Mouse (Mus musculus) intestine, embryonic 14.5 days (tissue): ENCODE measurements around the gene Tom1l2. TPM values are rescaled to one million over a fixed set of nuclear protein-coding genes. Genes with fewer than 3 reads are reported as not detected.
A peak's percentile ranks its signal among the peaks of the same experiment; 100 is the strongest.

Experiments used
- ATAC-seq: fragments of 200-750 bp; cut with Nextera tagmentation; replicated peaks from 2 replicates; pipeline ENCODE4 v1.8.0; 2017; ENCODE audit warnings: low read depth, moderate number of reproducible peaks, moderate TSS enrichment, moderate library complexity; ENCODE audit not compliant: low FRiP score, low TSS enrichment
- DNase-seq: peaks from one replicate; pipeline ENCODE4 v3.0.0-alpha.2; 2018; ENCODE audit warnings: low spot score
- H3K27ac ChIP-seq: fragments of 300-500 bp; sonication (generic); 2 replicates; pipeline ENCODE4 v1.5.1; 2014; ENCODE audit warnings: low read depth, mild to moderate bottlenecking, control low read depth
- H3K27me3 ChIP-seq: fragments of 300-500 bp; sonication (generic); replicated peaks from 2 replicates; pipeline ENCODE4 v1.6.1; 2014; ENCODE audit warnings: low read length, control low read depth; ENCODE audit not compliant: control insufficient read depth, insufficient read depth
- H3K36me3 ChIP-seq: fragments of 300-500 bp; sonication (generic); 2 replicates; pipeline ENCODE4 v1.6.1; 2014; ENCODE audit warnings: low read length, control low read depth; ENCODE audit not compliant: control insufficient read depth, insufficient read depth
- H3K4me1 ChIP-seq: fragments of 300-500 bp; sonication (generic); replicated peaks from 2 replicates; pipeline ENCODE4 v1.6.1; 2014; ENCODE audit warnings: low read length, control low read depth, mixed read lengths; ENCODE audit not compliant: control insufficient read depth, insufficient read depth
- H3K4me2 ChIP-seq: fragments of 300-500 bp; sonication (generic); 2 replicates; pipeline ENCODE4 v1.6.1; 2014; ENCODE audit warnings: low read length
- H3K4me3 ChIP-seq: fragments of 300-500 bp; sonication (generic); 2 replicates; pipeline ENCODE4 v1.5.1; 2014; ENCODE audit warnings: low read depth, low read length, control low read depth, mixed read lengths
- H3K9ac ChIP-seq: fragments of 300-500 bp; sonication (generic); 2 replicates; pipeline ENCODE4 v1.6.1; 2014; ENCODE audit warnings: mild to moderate bottlenecking, low read length
- H3K9me3 ChIP-seq: fragments of 300-500 bp; sonication (generic); 2 replicates; pipeline ENCODE4 v1.6.1; 2016; ENCODE audit warnings: low read length, control low read depth; ENCODE audit not compliant: control insufficient read depth
- WGBS: fragments of 180-500 bp; shearing (Covaris S2); extraction: QIAGEN DNeasy Blood & Tissue Kit; methylation state at CpG from one replicate; pipeline ENCODE4 v1.1.7; 2014; 5-methylcytosine and 5-hydroxymethylcytosine counted together
- polyA plus RNA-seq: library from polyadenylated mRNA; unstranded; fragments of >200 nt; fragmentation: Nextera tagmentation; extraction: Ambion mirVana; gene quantifications from 2 replicates; pipeline ENCODE4 v1.2.1, GENCODE M21; 2014

The Tom1l2 gene
- polyA plus RNA-seq, 1 experiment from 2014 or later = 19.4 TPM

DNA sequence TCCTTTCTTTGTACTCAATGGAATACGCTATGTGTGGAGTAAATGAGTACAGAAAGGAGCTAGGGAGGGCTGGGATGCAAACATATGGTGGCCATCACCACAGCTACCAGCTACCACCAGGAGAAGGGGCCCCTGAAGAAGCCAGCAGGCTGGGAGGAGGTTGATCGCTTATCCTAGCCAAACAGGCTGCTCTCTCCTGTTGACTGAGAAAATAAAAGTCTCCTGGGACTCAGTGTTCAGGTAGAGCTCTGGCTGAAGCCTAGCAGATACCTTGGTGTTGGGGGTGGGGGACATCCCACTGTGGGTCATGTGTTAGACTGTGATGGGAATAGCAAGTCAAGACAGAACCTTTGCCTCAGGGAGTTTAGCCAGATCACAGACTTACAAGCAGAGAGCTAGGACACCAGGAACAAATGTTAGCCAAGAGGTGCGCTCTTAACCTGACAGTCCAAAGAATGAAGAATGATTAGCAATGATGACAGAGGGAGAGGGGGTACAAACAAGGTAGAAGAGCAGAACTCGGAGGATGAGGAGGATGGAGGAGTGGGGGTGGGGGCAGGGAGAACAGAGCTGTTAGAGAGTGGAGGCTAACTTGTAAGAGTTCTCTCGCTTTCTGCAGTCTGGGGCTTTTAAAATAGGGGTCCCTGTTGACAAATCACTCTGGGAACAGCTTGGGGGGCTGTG lies 57.9 kb downstream of the Tom1l2 start:
- Histone ChIP-seq H3K9me3 (no peaks in the 10 kb centered on the region), H3K27me3 (no peaks in the 10 kb centered on the region), H3K36me3 (no peaks in the 10 kb centered on the region), H3K9ac (no peak overlapping the region), H3K4me2 (no peak overlapping the region), H3K4me1 (peaks cover 34% of the 10 kb centered on the region), H3K27ac (peak overlapping the region; percentile 47; the same call in 1 of the 2 replicates), H3K4me3 (no peak overlapping the region)
- peak; percentile 52 for DNase-seq
- 31% methylated on average over 5 of the region's 5 CpGs for WGBS
- no peak for ATAC-seq

- peak overlapping the region; percentile 47 for H3K27ac ChIP-seq
- H3K27me3 ChIP-seq = no peaks in the 10 kb centered on the region
- H3K4me2 ChIP-seq = no peak overlapping the region
- peaks cover 36% of the 10 kb centered on the region for H3K4me1 ChIP-seq
- peak; percentile 45 for DNase-seq
- WGBS = 65% methylated on average over 6 of the region's 6 CpGs
- no peaks in the 10 kb centered on the region for H3K9me3 ChIP-seq
- H3K4me3 ChIP-seq = no peak overlapping the region
- no peaks in the 10 kb centered on the region for H3K36me3 ChIP-seq
- no peak overlapping the region for H3K9ac ChIP-seq
- no peak for ATAC-seq
These were observed 58.7 kb downstream of the Tom1l2 start for GRCm38 (mm10) chr11:60293683-60294629.

GRCm38 (mm10) chr11:60292718-60293117 lies 60.0 kb downstream of the Tom1l2 start:
- H3K27me3 ChIP-seq = no peaks in the 10 kb centered on the region
- peaks cover 43% of the 10 kb centered on the region for H3K4me1 ChIP-seq
- H3K27ac ChIP-seq = no peak overlapping the region
- H3K9me3 ChIP-seq = no peaks in the 10 kb centered on the region
- ATAC-seq (0 out of 2 replicates have a peak, but pooled peaks have one; percentile 44), DNase-seq (no peak)
- H3K4me2 ChIP-seq = no peak overlapping the region
- 42% methylated on average over 2 of the region's 2 CpGs for WGBS
- H3K4me3 ChIP-seq = no peak overlapping the region
- no peaks in the 10 kb centered on the region for H3K36me3 ChIP-seq
- no peak overlapping the region for H3K9ac ChIP-seq

DNA sequence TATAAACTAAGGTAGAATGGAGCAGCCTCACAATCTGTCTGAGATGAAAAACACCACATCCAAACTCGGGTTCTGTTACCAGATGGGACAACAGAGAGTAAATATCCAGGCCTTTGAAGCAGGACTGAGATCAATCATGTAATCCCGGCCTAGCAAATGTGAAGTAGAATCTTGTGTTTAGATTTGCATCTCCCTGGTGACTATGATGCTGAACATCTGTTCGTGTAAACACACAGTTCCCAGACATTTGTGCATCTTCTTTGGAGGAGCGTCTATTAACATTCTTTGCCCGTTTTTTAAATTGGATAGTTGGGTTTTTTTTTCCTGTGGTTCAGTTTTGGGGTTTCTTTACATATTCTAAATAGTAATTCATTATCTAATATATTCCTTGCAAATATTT lies 63.7 kb downstream of the Tom1l2 start:
- DNase-seq (no peak), ATAC-seq (no peak)
- Histone ChIP-seq H3K27ac (peak overlapping the region; percentile 79), H3K9ac (no peak overlapping the region), H3K9me3 (no peaks in the 10 kb centered on the region), H3K4me3 (no peak overlapping the region), H3K27me3 (no peaks in the 10 kb centered on the region), H3K4me1 (peaks cover 35% of the 10 kb centered on the region), H3K4me2 (no peak overlapping the region), H3K36me3 (no peaks in the 10 kb centered on the region)
- 32% methylated on average over 5 of the region's 5 CpGs for WGBS

GRCm38 (mm10) chr11:60286311-60286710 lies 66.4 kb downstream of the Tom1l2 start:
- H3K27me3 ChIP-seq = no peaks in the 10 kb centered on the region
- no peak overlapping the region for H3K4me3 ChIP-seq
- 74% methylated on average over 4 of the region's 4 CpGs for WGBS

GRCm38 (mm10) chr11:60280429-60281414 lies 72.0 kb downstream of the Tom1l2 start:
- Histone ChIP-seq H3K4me2 (no peak overlapping the region), H3K4me3 (no peak overlapping the region), H3K36me3 (no peaks in the 10 kb centered on the region), H3K9me3 (no peaks in the 10 kb centered on the region), H3K27ac (peak overlapping the region; percentile 43; the same call in 1 of the 2 replicates), H3K4me1 (peaks cover 35% of the 10 kb centered on the region), H3K9ac (no peak overlapping the region), H3K27me3 (no peaks in the 10 kb centered on the region)
- no peak for DNase-seq
- no peak for ATAC-seq
- WGBS = 69% methylated on average over 11 of the region's 11 CpGs

More at GRCm38 (mm10) chr11:60286311-60286710, 66.4 kb downstream of the Tom1l2 start:
- no peak overlapping the region for H3K27ac ChIP-seq
- H3K9ac ChIP-seq = no peak overlapping the region
- no peak overlapping the region for H3K4me2 ChIP-seq
- ATAC-seq = no peak
- peaks cover 32% of the 10 kb centered on the region for H3K4me1 ChIP-seq
- H3K9me3 ChIP-seq = no peaks in the 10 kb centered on the region
- DNase-seq = no peak
- no peaks in the 10 kb centered on the region for H3K36me3 ChIP-seq

- H3K9ac ChIP-seq = no peak overlapping the region
- no peaks in the 10 kb centered on the region for H3K27me3 ChIP-seq
- no peak for DNase-seq
- no peak for ATAC-seq
- no peak overlapping the region for H3K4me2 ChIP-seq
- no peak overlapping the region for H3K27ac ChIP-seq
- H3K36me3 ChIP-seq = no peaks in the 10 kb centered on the region
- 66% methylated on average over 5 of the region's 5 CpGs for WGBS
- no peak overlapping the region for H3K4me3 ChIP-seq
- H3K9me3 ChIP-seq = no peaks in the 10 kb centered on the region
- peaks cover 35% of the 10 kb centered on the region for H3K4me1 ChIP-seq
These were observed 73.2 kb downstream of the Tom1l2 start for GRCm38 (mm10) chr11:60279483-60279882.

GRCm38 (mm10) chr11:60277771-60278170 lies 74.9 kb downstream of the Tom1l2 start:
- H3K36me3 ChIP-seq = no peaks in the 10 kb centered on the region
- H3K27me3 ChIP-seq = no peaks in the 10 kb centered on the region
- H3K4me1 ChIP-seq = peaks cover 45% of the 10 kb centered on the region
- H3K4me2 ChIP-seq = 0 out of 2 replicates have a peak overlapping the region, but pooled peaks have one; percentile 15
- WGBS = 26% methylated on average over 5 of the region's 5 CpGs
- DNase-seq = no peak
- no peaks in the 10 kb centered on the region for H3K9me3 ChIP-seq
- peak overlapping the region; percentile 79 for H3K27ac ChIP-seq
- ATAC-seq = peak; percentile 79
- H3K4me3 ChIP-seq = no peak overlapping the region
- no peak overlapping the region for H3K9ac ChIP-seq
